Mouse (Mus musculus): ENCODE results near the gene Slc2a10.
"Not testable (repeated sequence)": the region's sequence is repeated elsewhere in the genome, so short reads cannot be mapped to it uniquely, and the experiment has no call there.

Slc2a10 gene

DNA sequence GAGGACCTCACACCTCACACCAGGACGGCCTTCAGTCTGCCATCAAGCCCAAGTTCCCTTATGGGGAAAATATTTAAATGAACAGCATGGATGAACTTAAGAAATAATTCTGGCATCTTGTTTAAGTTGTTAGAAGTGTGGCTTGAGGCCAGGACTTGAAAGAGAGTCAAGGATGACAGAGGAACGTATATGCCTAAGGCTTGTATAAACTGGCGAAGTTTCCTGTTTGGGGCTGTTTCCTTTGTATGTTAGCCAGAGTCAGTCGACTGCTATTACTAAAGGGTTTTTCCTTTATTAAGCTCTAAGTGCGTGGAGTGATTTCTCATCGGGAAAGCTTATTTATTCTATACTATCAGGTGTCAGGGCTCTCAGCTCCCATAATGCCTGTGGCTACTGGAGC is 4.8 kb upstream of the Slc2a10 start:
- in situ Hi-C loops (cut with MboI, MseI): no loop called here

DNA sequence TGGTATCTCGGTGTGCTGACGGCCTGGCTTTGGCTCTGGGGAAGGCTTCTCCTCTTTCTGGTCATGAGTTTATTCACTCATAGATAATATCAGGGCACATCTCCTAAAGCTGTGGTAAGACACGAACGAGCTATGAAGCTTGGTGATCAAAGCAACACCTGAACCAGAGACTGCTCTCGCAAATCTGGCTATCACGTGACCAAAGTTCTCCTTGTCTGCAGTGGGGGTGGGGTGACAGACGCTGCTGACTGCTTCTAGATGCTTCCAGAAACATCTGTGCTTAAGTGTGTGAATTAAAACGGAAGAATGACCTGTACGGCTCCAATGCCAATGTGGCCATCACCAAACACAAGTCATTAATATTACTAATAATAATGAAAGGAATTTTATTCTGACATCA is 6.1 kb downstream of the Slc2a10 start:
- in situ Hi-C loops (cut with MboI, MseI): no loop called here

DNA sequence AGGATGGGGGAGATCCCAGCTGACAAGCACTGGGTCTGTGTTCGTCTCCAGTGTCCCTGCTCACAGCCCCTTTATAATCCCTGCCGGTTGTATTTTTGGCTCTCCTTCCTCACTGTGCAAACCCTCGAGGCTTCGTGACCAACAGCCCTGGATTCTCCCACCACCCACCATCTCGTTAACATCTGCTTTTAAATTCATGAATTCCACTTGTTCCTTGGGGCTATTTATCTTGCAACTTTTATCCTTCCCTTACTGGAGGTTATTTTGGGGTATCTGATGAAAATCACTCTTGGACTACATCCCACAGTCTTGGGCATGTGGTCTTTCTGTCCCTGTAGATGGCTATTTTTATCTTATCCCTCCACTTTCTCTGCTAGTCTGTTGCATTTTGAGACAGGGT is 6.9 kb downstream of the Slc2a10 start:
- in situ Hi-C loops (cut with MboI, MseI): no loop called here

- in situ Hi-C loops (cut with MboI, MseI): not testable (repeated sequence)
Measured at GRCm38 (mm10) chr2:165510914-165511458, 7.4 kb downstream of the Slc2a10 start.

GRCm38 (mm10) chr2:165511530-165511929 is 7.9 kb downstream of the Slc2a10 start:
- in situ Hi-C loops (cut with MboI, MseI): not testable (repeated sequence)

DNA sequence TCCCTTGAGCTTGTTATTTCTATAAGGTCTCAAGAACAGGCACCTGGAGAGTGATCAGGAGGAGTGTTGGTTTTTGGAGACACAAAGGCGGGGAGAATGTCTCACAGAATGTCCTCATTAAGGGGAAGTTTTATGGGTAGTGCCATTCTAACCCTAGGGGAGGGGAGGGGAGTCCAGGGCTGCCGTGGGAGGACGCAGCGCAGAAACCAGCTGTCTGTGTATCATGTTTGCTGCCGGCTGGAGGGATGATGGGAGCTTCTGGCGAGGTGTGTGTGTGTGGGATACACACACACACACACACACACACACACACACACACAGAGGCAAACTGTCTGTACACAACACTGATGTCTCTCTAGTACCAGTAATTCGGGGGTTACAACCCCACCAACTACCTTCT is 8.8 kb downstream of the Slc2a10 start:
- in situ Hi-C loops (cut with MboI, MseI): no loop called here

- in situ Hi-C loops (cut with MboI, MseI): no loop called here
Measured at GRCm38 (mm10) chr2:165512870-165513600, 9.4 kb downstream of the Slc2a10 start.

DNA sequence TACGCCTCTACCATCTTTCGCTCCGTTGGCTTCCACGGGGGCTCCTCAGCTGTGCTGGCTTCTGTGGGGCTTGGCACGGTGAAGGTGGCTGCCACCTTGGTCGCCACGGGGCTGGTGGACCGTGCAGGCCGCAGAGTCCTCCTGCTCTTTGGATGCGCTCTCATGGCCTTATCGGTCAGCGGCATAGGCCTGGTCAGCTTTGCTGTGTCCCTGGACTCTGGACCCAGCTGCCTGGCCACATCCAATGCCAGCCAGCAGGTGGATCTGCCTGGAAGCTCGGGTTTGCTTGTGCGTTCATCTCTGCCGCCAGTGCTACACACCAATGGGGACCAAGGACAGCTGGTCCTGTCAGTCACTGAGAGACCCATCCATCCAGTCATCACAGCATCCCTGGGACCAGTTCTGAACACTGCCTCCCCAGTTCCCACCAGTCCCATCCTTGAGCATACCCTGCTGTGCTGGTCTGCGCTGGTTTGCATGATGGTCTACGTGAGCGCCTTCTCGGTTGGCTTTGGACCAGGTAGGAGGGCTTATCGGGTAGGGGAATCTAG is 11.7 kb downstream of the Slc2a10 start:
- in situ Hi-C loops (cut with MboI, MseI): no loop called here

- in situ Hi-C loops (cut with MboI, MseI): no loop called here
Measured at GRCm38 (mm10) chr2:165525609-165526008, 22.0 kb downstream of the Slc2a10 start.

- in situ Hi-C loops (cut with MboI, MseI): no loop called here
Measured at GRCm38 (mm10) chr2:165529106-165529505, 25.5 kb downstream of the Slc2a10 start.

DNA sequence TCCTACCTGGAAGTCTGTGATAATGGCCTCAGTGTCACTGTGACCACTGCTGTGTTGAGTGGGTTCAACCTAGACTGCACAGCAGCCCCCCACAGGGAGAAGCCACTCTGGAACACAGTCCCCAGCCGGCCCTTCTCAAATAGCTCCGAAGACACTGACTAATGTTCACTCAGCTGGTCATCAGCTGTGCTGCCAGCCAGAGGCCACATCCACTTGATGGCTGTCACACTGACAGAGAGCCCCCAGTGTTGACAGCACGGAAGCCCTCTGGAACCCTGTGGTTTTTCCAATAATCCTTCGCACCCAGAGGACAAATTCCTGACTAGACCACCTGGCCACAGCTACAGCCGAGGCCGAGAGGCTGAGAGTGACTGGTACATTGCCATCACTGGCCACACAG is 30.2 kb downstream of the Slc2a10 start:
- in situ Hi-C loops (cut with MboI, MseI): no loop called here

DNA sequence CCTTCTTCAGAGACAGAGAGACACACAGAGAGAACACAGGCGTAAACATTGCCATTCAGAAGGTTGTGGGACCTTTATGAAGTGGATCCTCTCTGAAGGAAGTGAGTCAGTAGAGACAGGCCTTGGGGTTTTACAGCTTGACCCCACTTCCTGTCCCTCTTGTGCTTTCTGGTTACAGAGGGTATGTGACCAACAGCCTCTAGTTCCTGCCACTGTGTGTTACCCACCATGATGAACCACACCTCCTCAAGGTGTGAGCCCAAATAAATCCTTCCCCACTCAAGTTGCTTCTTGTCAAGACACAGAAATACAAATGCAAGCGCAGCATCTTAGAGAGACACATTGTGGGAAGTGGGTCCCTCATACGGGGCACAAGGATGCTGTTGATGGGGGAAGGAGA is 37.4 kb downstream of the Slc2a10 start:
- in situ Hi-C loops (cut with MboI, MseI): no loop called here

- in situ Hi-C loops (cut with MboI, MseI): no loop called here
Measured at GRCm38 (mm10) chr2:165542939-165543669, 39.5 kb downstream of the Slc2a10 start.

DNA sequence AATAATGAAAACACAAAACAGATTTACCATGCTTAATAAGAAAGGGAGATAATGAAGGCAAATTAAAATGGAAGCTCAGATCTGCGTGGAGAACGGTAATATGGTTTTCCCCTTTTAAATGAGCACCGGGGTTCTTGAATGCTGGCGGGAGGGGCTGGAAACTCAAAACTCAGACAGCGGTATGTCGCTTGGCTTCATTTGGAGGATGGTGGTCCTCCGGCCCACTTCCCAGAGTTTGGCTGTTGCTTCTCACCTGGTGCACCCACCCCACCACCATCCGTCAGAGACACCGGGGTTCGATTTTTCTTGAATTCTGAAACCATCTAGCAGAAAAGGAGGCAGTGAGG is 40.1 kb downstream of the Slc2a10 start:
- in situ Hi-C loops (cut with MboI, MseI): no loop called here

DNA sequence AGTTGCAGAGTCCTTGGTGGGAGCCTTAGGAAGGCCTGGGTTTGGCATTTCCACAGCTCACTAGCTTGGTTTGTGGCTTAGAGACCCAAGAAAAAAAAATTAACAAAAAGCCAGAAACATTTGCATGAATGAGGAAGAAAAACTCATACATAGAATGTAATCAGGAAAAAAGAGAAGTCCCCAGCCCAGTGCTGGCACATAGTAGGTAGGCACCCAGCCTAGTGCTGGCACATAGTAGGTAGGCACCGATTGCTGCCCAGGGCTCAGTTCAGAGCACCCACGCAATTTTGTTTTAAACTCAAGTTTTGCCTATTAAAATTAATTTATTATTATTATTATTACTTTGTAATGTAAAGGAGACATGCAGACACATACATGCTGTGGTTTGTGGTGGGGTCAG is 42.1 kb downstream of the Slc2a10 start:
- in situ Hi-C loops (cut with MboI, MseI): no loop called here

DNA sequence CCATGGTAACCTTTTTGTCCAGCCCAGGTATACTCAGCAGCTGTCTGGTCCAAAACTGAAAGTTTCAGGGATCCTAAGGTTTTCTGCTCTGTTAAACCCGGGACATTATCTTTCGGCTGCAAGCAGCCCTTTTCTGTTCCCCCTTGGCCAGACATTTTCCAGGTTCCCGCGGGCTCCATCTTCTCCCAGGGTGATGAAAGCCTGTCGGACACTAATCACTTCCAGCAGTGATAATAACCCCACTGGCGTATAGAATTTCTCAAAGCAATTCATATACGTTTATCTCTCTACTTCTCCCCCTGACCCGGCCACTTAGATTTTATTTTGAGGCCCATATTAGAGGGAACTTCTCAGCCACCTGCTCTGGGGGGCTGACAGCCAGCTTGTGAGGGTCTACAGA is 42.8 kb downstream of the Slc2a10 start:
- in situ Hi-C loops (cut with MboI, MseI): no loop called here

- in situ Hi-C loops (cut with MboI, MseI): no loop called here
Measured at GRCm38 (mm10) chr2:165547410-165547809, 43.8 kb downstream of the Slc2a10 start.

- in situ Hi-C loops (cut with MboI, MseI): no loop called here
Measured at GRCm38 (mm10) chr2:165548627-165549026, 45.0 kb downstream of the Slc2a10 start.

GRCm38 (mm10) chr2:165550410-165550809 is 46.8 kb downstream of the Slc2a10 start:
- in situ Hi-C loops (cut with MboI, MseI): not testable (repeated sequence)

DNA sequence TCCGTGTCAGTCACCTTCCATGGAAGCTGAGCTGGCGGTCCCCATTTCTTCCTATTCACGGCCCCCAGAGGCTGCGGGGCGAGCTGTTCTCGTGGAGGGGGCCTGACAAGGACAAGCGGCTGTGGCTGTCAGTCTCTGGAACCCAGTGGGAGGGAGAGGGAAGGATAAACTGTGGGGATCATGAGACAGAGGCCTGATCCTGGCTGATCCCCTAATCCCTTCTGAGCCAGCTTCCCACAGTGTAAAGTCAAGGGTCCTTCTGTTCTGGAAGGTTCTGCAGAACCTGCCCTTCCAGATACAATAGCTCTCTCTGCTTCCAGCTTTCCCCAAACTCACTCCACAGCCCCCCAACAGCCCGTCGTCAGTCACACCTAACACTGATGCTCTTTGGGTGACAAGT is 50.5 kb downstream of the Slc2a10 start:
- in situ Hi-C loops (cut with MboI, MseI): no loop called here

- in situ Hi-C loops (cut with MboI, MseI): no loop called here
Measured at GRCm38 (mm10) chr2:165557278-165557677, 53.7 kb downstream of the Slc2a10 start.

DNA sequence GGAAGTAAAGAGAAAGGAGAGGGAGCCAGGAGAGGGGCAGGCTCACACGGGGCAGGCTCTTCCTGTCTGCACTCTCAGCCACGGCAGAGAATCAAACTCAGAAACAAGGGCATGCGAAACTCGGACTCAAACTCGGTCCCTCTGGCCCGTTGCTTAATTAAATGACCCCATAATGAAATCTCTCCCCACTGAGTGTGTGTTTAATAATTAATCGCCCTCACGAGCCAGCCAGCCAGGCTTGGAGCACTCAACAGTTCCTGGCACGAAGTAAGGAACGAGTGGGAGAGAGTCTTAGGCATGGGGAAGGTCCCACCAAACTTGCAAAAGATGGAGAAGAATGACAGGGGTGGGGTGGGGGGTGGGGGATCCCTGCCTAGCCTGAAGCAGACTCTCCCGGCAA is 55.3 kb downstream of the Slc2a10 start:
- in situ Hi-C loops (cut with MboI, MseI): no loop called here
